In the genomic region with DNA sequence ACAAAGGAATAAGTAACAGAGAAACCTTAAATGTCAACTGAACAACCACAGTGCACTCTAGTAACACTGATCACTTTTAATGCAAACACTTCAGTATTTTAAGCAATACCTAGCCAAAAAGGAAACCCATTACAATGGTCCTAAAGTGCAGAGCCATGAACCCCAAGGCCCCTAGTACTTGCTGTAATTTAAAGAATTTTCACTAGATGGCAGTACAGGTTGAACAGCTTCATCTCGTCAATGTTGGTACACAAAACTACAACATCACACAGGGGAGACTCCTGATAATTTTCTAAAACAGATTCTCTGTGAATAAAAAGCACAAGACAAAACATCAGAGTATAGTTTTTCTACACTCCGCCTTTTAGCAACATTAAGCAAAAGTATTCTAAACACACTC, we compare ENCODE assay signal across 9 mouse cellular contexts.
DNase-seq lines count a peak whose midpoint lies in the region; ATAC-seq and TF ChIP-seq lines count a peak whose summit lies in the region.
"Had no signal": no experiment of that assay in that cellular context is flagged by ENCODE, and none has a peak within 500 bp of the region (broad histone marks: within the 10 kb centered on the region; RNA-seq: fewer than 3 reads in every experiment).

No protein-coding gene starts in this region.

- H3K27ac ChIP-seq in heart, postnatal 0 days (ENCODE audit: low read depth) = no peak overlapping the region
- no peak overlapping the region for H3K27ac ChIP-seq in ES-E14 (ENCODE audit: insufficient read depth, low read depth, low read length, poor library complexity, severe bottlenecking)
- no peak overlapping the region for H3K27ac ChIP-seq in forebrain, embryonic 15.5 days (replicated peaks)
- H3K27ac ChIP-seq: liver, embryonic 13.5 days had no signal

- TF ChIP-seq EP300 in heart, postnatal 0 days (IDR thresholded peaks at IDR 0.05; ENCODE audit: low read depth) = no peak

- in situ Hi-C loops in ES-E14 (cut with MboI; ENCODE audit: low sequenced_read_pairs in 2 of 2, unreplicated experiment in 2 of 2) = loop anchor here in 1 of 2 experiments (10.0 kb wide), 1 partner anchor 159 kb away; no protein-coding TSS in a partner anchor

- no peak overlapping the region for H3K4me2 ChIP-seq in heart, postnatal 0 days (ENCODE audit: low read depth, low read length)
- no peak overlapping the region for H3K4me2 ChIP-seq in forebrain, embryonic 15.5 days (replicated peaks)
- H3K4me2 ChIP-seq: liver, embryonic 13.5 days had no signal

- 30% methylated on average over 2 of the region's 2 CpGs for WGBS in heart, postnatal 0 days
- WGBS in forebrain, embryonic 15.5 days = 33% methylated on average over 2 of the region's 2 CpGs

- no peaks in the 10 kb centered on the region for H3K4me1 ChIP-seq in heart, postnatal 0 days (ENCODE audit: control insufficient read depth, insufficient read depth)
- no peaks in the 10 kb centered on the region for H3K4me1 ChIP-seq in ES-E14 (ENCODE audit: control insufficient read depth in 2 of 2, insufficient read depth in 2 of 2, low read length in 2 of 2, poor library complexity in 1 of 2)
- H3K4me1 ChIP-seq in forebrain, embryonic 15.5 days = no peaks in the 10 kb centered on the region
- H3K4me1 ChIP-seq: liver, embryonic 13.5 days had no signal

- H3K36me3 ChIP-seq in heart, postnatal 0 days (replicated peaks; ENCODE audit: control insufficient read depth, insufficient read depth, low read length) = no peaks in the 10 kb centered on the region
- H3K36me3 ChIP-seq in ES-E14 (ENCODE audit: control insufficient read depth, insufficient read depth, low read length, poor library complexity, severe bottlenecking) = no peaks in the 10 kb centered on the region
- H3K36me3 ChIP-seq in forebrain, embryonic 15.5 days = no peaks in the 10 kb centered on the region
- H3K36me3 ChIP-seq: liver, embryonic 13.5 days had no signal

- no peaks in the 10 kb centered on the region for H3K27me3 ChIP-seq in heart, postnatal 0 days (ENCODE audit: control insufficient read depth, insufficient read depth, low read length)
- H3K27me3 ChIP-seq in forebrain, embryonic 15.5 days = no peaks in the 10 kb centered on the region
- H3K27me3 ChIP-seq: liver, embryonic 13.5 days had no signal

- no peak overlapping the region for H3K9ac ChIP-seq in heart, postnatal 0 days (replicated peaks; ENCODE audit: low read depth, low read length)
- no peak overlapping the region for H3K9ac ChIP-seq in ES-E14 (ENCODE audit: insufficient read depth, low read depth, low read length, poor library complexity, severe bottlenecking)
- no peak overlapping the region for H3K9ac ChIP-seq in forebrain, embryonic 15.5 days (replicated peaks)
- H3K9ac ChIP-seq: liver, embryonic 13.5 days had no signal

- H3K9me3 ChIP-seq in heart, postnatal 0 days (replicated peaks; ENCODE audit: control insufficient read depth, low read length) = no peaks in the 10 kb centered on the region
- no peaks in the 10 kb centered on the region for H3K9me3 ChIP-seq in ES-E14 (ENCODE audit: control insufficient read depth, insufficient read depth, low read depth, low read length)
- no peaks in the 10 kb centered on the region for H3K9me3 ChIP-seq in forebrain, embryonic 15.5 days
- H3K9me3 ChIP-seq: liver, embryonic 13.5 days had no signal

- no peak for DNase-seq in heart, postnatal 0 days (ENCODE audit: low spot score)
- no peak for DNase-seq in heart, postnatal 36 days
- peak; percentile 44 for DNase-seq in 3T3-L1 (ENCODE audit: low read depth, low spot score)
- DNase-seq in ES-E14 (ENCODE audit: low read depth, low spot score) = peak; percentile 25
- no peak for DNase-seq in spleen, adult 18-20 months
- DNase-seq in layer of hippocampus, postnatal 25 days (ENCODE audit: extremely low spot score in 1 of 2, low spot score in 1 of 2) = no peak
- DNase-seq in layer of hippocampus, adult 8-10 months (ENCODE audit: low spot score in 2 of 2) = no peak
- DNase-seq: liver, embryonic 13.5 days had no signal

- no peak overlapping the region for H3K4me3 ChIP-seq in heart, postnatal 0 days (ENCODE audit: low read depth, low read length)
- H3K4me3 ChIP-seq in ES-E14 (ENCODE audit: insufficient read depth in 1 of 2, low read depth in 1 of 2, low read length in 2 of 2, poor library complexity in 1 of 2, severe bottlenecking in 1 of 2) = no peak overlapping the region
- no peak overlapping the region for H3K4me3 ChIP-seq in forebrain, embryonic 15.5 days
- H3K4me3 ChIP-seq: liver, embryonic 13.5 days had no signal

- intact Hi-C loops in heart, postnatal 36 days (cut with DNase I) = loop anchor here (2.0 to 5.0 kb wide), 2 partner anchors 156 to 279 kb away; no protein-coding TSS in a partner anchor

- no peak for ATAC-seq in heart, postnatal 0 days (ENCODE audit: insufficient read depth, low read depth)
- ATAC-seq in forebrain, embryonic 15.5 days (replicated peaks) = peak; percentile 58; the same call in 1 of the 2 replicates

- peak; percentile 48 for TF ChIP-seq CTCF in heart, postnatal 0 days (IDR thresholded peaks at IDR 0.05; ENCODE audit: low read depth)

TF ChIP-seq in ES-E14, 5 proteins besides CTCF, POLR2A, EP300 and RAD21:
- TF ChIP-seq MAFK (IDR thresholded peaks at IDR 0.05; ENCODE audit: insufficient read depth, low read depth, low read length) = no peak
- no peak for TF ChIP-seq ZNF384 (IDR thresholded peaks at IDR 0.05; ENCODE audit: low read depth, low read length)
- no peak for TF ChIP-seq HCFC1 (IDR thresholded peaks at IDR 0.05; ENCODE audit: borderline replicate concordance, insufficient read depth, low read length)
- no peak for TF ChIP-seq CHD2 (IDR thresholded peaks at IDR 0.05; ENCODE audit: low read depth, low read length)
- no peak for TF ChIP-seq ZC3H11A (IDR thresholded peaks at IDR 0.05; ENCODE audit: borderline replicate concordance, low read depth, low read length)

Comparison
In these comparisons a context has a peak if more than half of its experiments do, and no peak if none do; other contexts are left out.
1. DNase-seq: peak in 3T3-L1 (single experiment) and ES-E14 (single experiment); none in heart, postnatal 0 days (single experiment), heart, postnatal 36 days (0 of 2), spleen, adult 18-20 months (0 of 2), layer of hippocampus, postnatal 25 days (0 of 2) and layer of hippocampus, adult 8-10 months (0 of 2).